In the genomic region with DNA sequence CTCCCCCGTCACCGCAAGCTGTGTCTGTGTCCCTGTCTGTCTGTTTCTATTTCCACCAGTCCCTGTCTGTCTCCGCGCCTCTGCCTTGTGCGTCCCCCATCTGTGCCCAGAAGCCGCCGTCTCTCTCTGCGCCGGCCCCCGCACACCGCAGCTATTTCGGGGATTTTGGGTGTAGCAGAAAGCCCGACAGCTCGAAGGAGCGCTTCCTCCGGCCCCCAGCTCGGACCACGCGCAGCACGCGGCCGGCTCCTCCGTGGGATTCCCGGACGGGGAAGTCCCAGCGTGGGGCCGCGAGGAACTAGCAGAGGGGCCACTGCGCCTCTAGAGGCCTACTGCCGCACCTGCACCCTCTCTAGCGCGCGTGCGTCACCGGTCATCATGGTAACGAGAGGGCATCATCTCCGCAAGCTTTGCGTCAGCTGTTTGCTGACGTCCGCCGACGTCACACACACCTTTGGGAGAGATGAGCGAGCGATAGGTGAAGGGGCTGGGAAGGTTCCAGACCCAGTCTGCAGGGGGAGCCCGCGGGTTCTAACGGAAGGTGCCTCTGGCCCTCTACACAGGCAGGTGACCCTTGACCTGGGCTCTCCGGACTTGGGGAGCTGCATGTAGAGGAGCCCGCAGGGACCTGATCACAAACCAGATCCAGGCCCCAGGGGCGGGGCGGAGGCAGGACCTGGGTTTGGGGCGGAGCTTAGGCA, we compare ENCODE assay signal across 8 mouse cellular contexts. TPM values are rescaled to one million over a fixed set of nuclear protein-coding genes. Genes with fewer than 3 reads are reported as not detected.
DNase-seq lines count a peak whose midpoint lies in the region; ATAC-seq and TF ChIP-seq lines count a peak whose summit lies in the region.

No protein-coding gene starts in this region.

- no peak overlapping the region for H3K27ac ChIP-seq in forebrain, embryonic 12.5 days
- no peak overlapping the region for H3K27ac ChIP-seq in heart, postnatal 0 days (ENCODE audit: low read depth)
- no peak overlapping the region; the same call in 1 of the 2 replicates for H3K27ac ChIP-seq in liver, embryonic 16.5 days (ENCODE audit: low read length)
- H3K27ac ChIP-seq in neural tube, embryonic 12.5 days: no peak overlapping the region
- no peak overlapping the region for H3K27ac ChIP-seq in stomach, postnatal 0 days (replicated peaks)

- TF ChIP-seq CTCF in heart, postnatal 0 days (IDR thresholded peaks at IDR 0.05; ENCODE audit: low read depth): peak; percentile 83
- TF ChIP-seq CTCF in stomach, postnatal 0 days (IDR thresholded peaks at IDR 0.05; ENCODE audit: low read depth): peak; percentile 90

- peak; percentile 74 for DNase-seq in c-Kit-positive CD71-positive TER-119-negative erythroid progenitor cells, embryonic 14.5 days (ENCODE audit: low read depth)
- DNase-seq in heart, postnatal 0 days (ENCODE audit: low spot score): peak; percentile 77
- peak; percentile 92 to 93 for DNase-seq in kidney, postnatal 4 days
- peak; percentile 85 for DNase-seq in stomach, postnatal 0 days (ENCODE audit: low spot score)

- H3K4me3 ChIP-seq in forebrain, embryonic 12.5 days (replicated peaks): peak overlapping the region; percentile 55
- peak overlapping the region; percentile 58 for H3K4me3 ChIP-seq in heart, postnatal 0 days (ENCODE audit: low read depth, low read length)
- H3K4me3 ChIP-seq in liver, embryonic 16.5 days (ENCODE audit: low read depth, low read length): peak overlapping the region; percentile 68
- H3K4me3 ChIP-seq in neural tube, embryonic 12.5 days: peak overlapping the region; percentile 54
- H3K4me3 ChIP-seq in stomach, postnatal 0 days (ENCODE audit: low read depth, low read length): peak overlapping the region; percentile 45

- WGBS in forebrain, embryonic 12.5 days: 1% methylated on average over 52 of the region's 52 CpGs
- under 1% methylated on average over 52 of the region's 52 CpGs for WGBS in heart, postnatal 0 days
- under 1% methylated on average over 52 of the region's 52 CpGs for WGBS in liver, embryonic 16.5 days (ENCODE audit: insufficient replicate concordance)
- under 1% methylated on average over 52 of the region's 52 CpGs for WGBS in neural tube, embryonic 12.5 days
- WGBS in stomach, postnatal 0 days: 1% methylated on average over 52 of the region's 52 CpGs

- peaks cover 62% of the 10 kb centered on the region for H3K27me3 ChIP-seq in forebrain, embryonic 12.5 days
- H3K27me3 ChIP-seq in heart, postnatal 0 days (ENCODE audit: control insufficient read depth, insufficient read depth, low read length): peaks cover 42% of the 10 kb centered on the region
- peaks cover 48% of the 10 kb centered on the region for H3K27me3 ChIP-seq in liver, embryonic 16.5 days (ENCODE audit: control insufficient read depth, insufficient read depth, low read depth, low read length)
- peaks cover 46% of the 10 kb centered on the region for H3K27me3 ChIP-seq in neural tube, embryonic 12.5 days (replicated peaks)
- peaks cover 8% of the 10 kb centered on the region for H3K27me3 ChIP-seq in stomach, postnatal 0 days (ENCODE audit: control insufficient read depth, insufficient read depth, low read length)

- peak overlapping the region; percentile 72 for H3K9ac ChIP-seq in forebrain, embryonic 12.5 days
- H3K9ac ChIP-seq in heart, postnatal 0 days (replicated peaks; ENCODE audit: low read depth, low read length): peak overlapping the region; percentile 57
- peak overlapping the region; percentile 76 for H3K9ac ChIP-seq in liver, embryonic 16.5 days (ENCODE audit: low read depth, low read length)
- peak overlapping the region; percentile 57 for H3K9ac ChIP-seq in neural tube, embryonic 12.5 days
- peak overlapping the region; percentile 63 for H3K9ac ChIP-seq in stomach, postnatal 0 days (ENCODE audit: low read length)

- peaks cover 27% of the 10 kb centered on the region for H3K4me1 ChIP-seq in forebrain, embryonic 12.5 days
- peaks cover 9% of the 10 kb centered on the region for H3K4me1 ChIP-seq in heart, postnatal 0 days (ENCODE audit: control insufficient read depth, insufficient read depth)
- peaks cover 35% of the 10 kb centered on the region for H3K4me1 ChIP-seq in liver, embryonic 16.5 days (ENCODE audit: control insufficient read depth, low read depth, low read length)
- peaks cover 22% of the 10 kb centered on the region for H3K4me1 ChIP-seq in neural tube, embryonic 12.5 days
- H3K4me1 ChIP-seq in stomach, postnatal 0 days (replicated peaks; ENCODE audit: control insufficient read depth, insufficient read depth): peaks cover 2% of the 10 kb centered on the region; the same call in 1 of the 2 replicates

- no peak for TF ChIP-seq EP300 in heart, postnatal 0 days (IDR thresholded peaks at IDR 0.05; ENCODE audit: low read depth)
- no peak for TF ChIP-seq EP300 in stomach, postnatal 0 days (optimal IDR thresholded peaks at IDR 0.05)

- no peaks in the 10 kb centered on the region for H3K9me3 ChIP-seq in forebrain, embryonic 12.5 days
- no peaks in the 10 kb centered on the region for H3K9me3 ChIP-seq in heart, postnatal 0 days (replicated peaks; ENCODE audit: control insufficient read depth, low read length)
- H3K9me3 ChIP-seq in liver, embryonic 16.5 days (replicated peaks; ENCODE audit: control insufficient read depth, low read length): no peaks in the 10 kb centered on the region
- no peaks in the 10 kb centered on the region for H3K9me3 ChIP-seq in neural tube, embryonic 12.5 days
- H3K9me3 ChIP-seq in stomach, postnatal 0 days (ENCODE audit: control insufficient read depth, low read length): no peaks in the 10 kb centered on the region

- H3K36me3 ChIP-seq in forebrain, embryonic 12.5 days (replicated peaks): no peaks in the 10 kb centered on the region
- H3K36me3 ChIP-seq in heart, postnatal 0 days (replicated peaks; ENCODE audit: control insufficient read depth, insufficient read depth, low read length): no peaks in the 10 kb centered on the region
- no peaks in the 10 kb centered on the region for H3K36me3 ChIP-seq in liver, embryonic 16.5 days (ENCODE audit: control insufficient read depth, insufficient read depth)
- no peaks in the 10 kb centered on the region for H3K36me3 ChIP-seq in neural tube, embryonic 12.5 days
- H3K36me3 ChIP-seq in stomach, postnatal 0 days (ENCODE audit: control insufficient read depth, insufficient read depth, low read length): no peaks in the 10 kb centered on the region

- H3K4me2 ChIP-seq in forebrain, embryonic 12.5 days: peak overlapping the region; percentile 78
- H3K4me2 ChIP-seq in heart, postnatal 0 days (ENCODE audit: low read depth, low read length): peak overlapping the region; percentile 83
- peak overlapping the region; percentile 92 for H3K4me2 ChIP-seq in liver, embryonic 16.5 days (ENCODE audit: low read depth, low read length)
- H3K4me2 ChIP-seq in neural tube, embryonic 12.5 days (replicated peaks): peak overlapping the region; percentile 79
- peak overlapping the region; percentile 87 for H3K4me2 ChIP-seq in stomach, postnatal 0 days (replicated peaks; ENCODE audit: low read depth)

- peak; percentile 81 for ATAC-seq in CD4-positive, CD25-positive, alpha-beta regulatory T cell, adult 4 months
- peak; percentile 71 for ATAC-seq in forebrain, embryonic 12.5 days (ENCODE audit: low FRiP score)
- peak; percentile 77 for ATAC-seq in heart, postnatal 0 days (ENCODE audit: insufficient read depth, low read depth)
- peak; percentile 77 for ATAC-seq in liver, embryonic 16.5 days (ENCODE audit: low read depth)
- ATAC-seq in neural tube, embryonic 12.5 days (ENCODE audit: low FRiP score, low read depth): peak; percentile 75
- ATAC-seq in stomach, postnatal 0 days (ENCODE audit: low FRiP score, low TSS enrichment): peak; percentile 79

RNA-seq across cellular contexts. Expression of gene Pde4a, which starts 4.2 kb away (rescaled TPM):
- 1 to 10 TPM in 1 of 2 experiments, under 1 TPM in 1; 0.67 to 1.3 TPM for polyA plus RNA-seq in CD4-positive, CD25-positive, alpha-beta regulatory T cell, adult 4 months (2017; shearing (Covaris generic))
- polyA plus RNA-seq in forebrain, embryonic 12.5 days (2016; fragmentation: Nextera tagmentation; extraction: Ambion mirVana): 12.8 and 14.5 TPM in 2 replicates
- total RNA-seq in heart, postnatal 0 days (2014; rRNA removed; ENCODE audit: low replicate concordance): 10.2 and 14.6 TPM in 2 replicates
- polyA plus RNA-seq in heart, postnatal 0 days (2015; fragmentation: Nextera tagmentation; extraction: Ambion mirVana): 16.6 and 17.5 TPM in 2 replicates
- polyA plus RNA-seq in liver, embryonic 16.5 days (2015; fragmentation: Nextera tagmentation; extraction: Ambion mirVana): 1.6 and 1.9 TPM in 2 replicates
- polyA plus RNA-seq in neural tube, embryonic 12.5 days (2016; fragmentation: Nextera tagmentation; extraction: Ambion mirVana): 12.3 and 14.7 TPM in 2 replicates
- 2.5 and 3.0 TPM in 2 replicates for polyA plus RNA-seq in stomach, postnatal 0 days (2015; fragmentation: Nextera tagmentation; extraction: Ambion mirVana)

RNA-seq across cellular contexts. Expression of gene Cdc37, which starts 11.6 kb away (rescaled TPM):
- 100 to 1,000 TPM; 100 to 115 TPM for polyA plus RNA-seq in CD4-positive, CD25-positive, alpha-beta regulatory T cell, adult 4 months (2017; shearing (Covaris generic))
- polyA plus RNA-seq in forebrain, embryonic 12.5 days (2016; fragmentation: Nextera tagmentation; extraction: Ambion mirVana): 260 and 272 TPM in 2 replicates
- 32.9 and 50.1 TPM in 2 replicates for total RNA-seq in heart, postnatal 0 days (2014; rRNA removed; ENCODE audit: low replicate concordance)
- 176 and 183 TPM in 2 replicates for polyA plus RNA-seq in heart, postnatal 0 days (2015; fragmentation: Nextera tagmentation; extraction: Ambion mirVana)
- polyA plus RNA-seq in liver, embryonic 16.5 days (2015; fragmentation: Nextera tagmentation; extraction: Ambion mirVana): 104 and 106 TPM in 2 replicates
- polyA plus RNA-seq in neural tube, embryonic 12.5 days (2016; fragmentation: Nextera tagmentation; extraction: Ambion mirVana): 271 and 293 TPM in 2 replicates
- polyA plus RNA-seq in stomach, postnatal 0 days (2015; fragmentation: Nextera tagmentation; extraction: Ambion mirVana): 161 TPM in 2 replicates

RNA-seq across cellular contexts. Expression of gene Tyk2, which starts 30.3 kb away (rescaled TPM):
- polyA plus RNA-seq in CD4-positive, CD25-positive, alpha-beta regulatory T cell, adult 4 months (2017; shearing (Covaris generic)): 10 to 100 TPM; 35.2 to 77.5 TPM
- 12.8 TPM in 2 replicates for polyA plus RNA-seq in forebrain, embryonic 12.5 days (2016; fragmentation: Nextera tagmentation; extraction: Ambion mirVana)
- total RNA-seq in heart, postnatal 0 days (2014; rRNA removed; ENCODE audit: low replicate concordance): 16.7 and 17.9 TPM in 2 replicates
- 7.7 and 8.3 TPM in 2 replicates for polyA plus RNA-seq in heart, postnatal 0 days (2015; fragmentation: Nextera tagmentation; extraction: Ambion mirVana)
- 8.0 and 8.9 TPM in 2 replicates for polyA plus RNA-seq in liver, embryonic 16.5 days (2015; fragmentation: Nextera tagmentation; extraction: Ambion mirVana)
- 14.1 and 15.2 TPM in 2 replicates for polyA plus RNA-seq in neural tube, embryonic 12.5 days (2016; fragmentation: Nextera tagmentation; extraction: Ambion mirVana)
- 6.8 and 7.1 TPM in 2 replicates for polyA plus RNA-seq in stomach, postnatal 0 days (2015; fragmentation: Nextera tagmentation; extraction: Ambion mirVana)
